Mouse (Mus musculus) urinary bladder, adult 18-20 months (tissue): Measurements from ENCODE around the gene Pkd1.

ENCODE experiments used
- DNase-seq, 2 experiments: peaks; one replicate each; pipeline ENCODE4 v3.0.0; 2022; ENCODE audit warnings: low spot score in 2 of 2, mixed read lengths in 2 of 2

The Pkd1 gene

DNA sequence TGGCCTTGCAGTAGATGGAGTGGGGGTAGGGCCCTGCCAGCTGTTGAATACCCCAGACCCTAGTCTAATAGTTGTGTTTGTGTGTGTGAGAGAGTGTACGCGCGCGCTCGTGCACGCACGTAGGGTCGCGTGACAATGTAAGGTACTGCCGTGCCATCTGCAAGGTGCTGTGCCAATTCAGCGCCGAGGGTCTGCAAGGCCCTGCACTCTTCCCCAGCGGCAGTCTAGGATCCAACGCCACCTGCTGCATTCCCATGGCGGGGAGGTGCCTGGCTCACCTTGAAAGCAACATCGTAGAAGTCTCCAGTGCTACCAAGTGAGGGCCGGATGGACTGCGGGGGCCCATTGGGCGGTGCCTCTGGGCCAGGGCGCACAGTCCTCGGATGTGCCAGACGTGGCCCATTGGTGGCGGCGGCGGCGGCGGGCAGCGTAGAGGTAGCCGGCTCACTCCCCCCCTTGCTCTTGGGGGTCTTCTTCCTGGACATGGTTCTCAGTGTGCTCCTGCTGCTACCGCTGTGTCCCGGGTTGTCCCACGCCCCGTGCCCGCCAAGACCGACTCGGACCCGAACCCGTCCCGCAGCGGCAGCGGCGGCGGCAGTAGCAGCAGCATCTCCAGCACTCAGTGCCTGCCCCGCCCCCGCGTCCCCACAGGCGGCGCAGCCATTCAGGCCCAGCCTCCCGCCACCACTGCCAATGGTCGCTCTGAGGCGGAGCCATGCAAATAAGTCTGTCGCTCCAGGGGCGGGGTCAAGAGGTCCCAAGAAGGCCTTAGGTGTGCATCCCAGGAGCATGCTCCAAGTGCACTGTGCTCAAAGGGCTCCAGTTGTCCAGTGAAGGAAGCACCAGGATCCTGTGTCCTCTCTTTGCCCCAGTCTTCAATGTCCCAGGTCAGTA is 16.3 kb upstream of the Pkd1 start:
- DNase-seq: peak; percentile 65 to 76

DNA sequence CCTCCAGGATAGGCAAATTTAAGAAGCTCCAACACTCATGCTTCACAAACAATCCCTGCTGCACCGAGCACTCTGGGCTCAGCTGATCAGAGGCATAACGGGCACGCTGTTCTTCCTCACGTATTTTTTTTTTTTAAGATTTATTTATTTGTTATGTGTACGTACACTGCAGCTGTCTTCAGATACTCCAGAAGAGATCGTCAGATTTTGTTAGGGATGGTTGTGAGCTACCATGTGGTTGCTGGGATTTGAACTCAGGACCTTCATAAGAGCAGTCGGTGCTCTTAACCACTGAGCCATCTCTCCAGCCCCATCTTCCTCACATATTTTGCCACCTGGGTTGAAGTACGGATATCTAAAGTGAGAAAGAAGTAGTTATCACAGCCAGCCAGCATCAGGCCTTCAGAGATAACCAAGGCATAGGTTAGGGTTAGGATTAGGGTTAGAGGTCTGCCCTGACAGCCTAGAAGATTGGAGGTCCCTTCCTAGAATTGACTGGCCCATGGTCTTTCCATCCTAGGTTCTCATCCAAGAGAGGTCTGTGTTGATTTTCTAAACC is 15.4 kb upstream of the Pkd1 start, which contains the start of gene Rab26:
Rab26 (minus strand) TSS at position 51 of the 559 bp plus-strand sequence.
- no peak for DNase-seq

DNA sequence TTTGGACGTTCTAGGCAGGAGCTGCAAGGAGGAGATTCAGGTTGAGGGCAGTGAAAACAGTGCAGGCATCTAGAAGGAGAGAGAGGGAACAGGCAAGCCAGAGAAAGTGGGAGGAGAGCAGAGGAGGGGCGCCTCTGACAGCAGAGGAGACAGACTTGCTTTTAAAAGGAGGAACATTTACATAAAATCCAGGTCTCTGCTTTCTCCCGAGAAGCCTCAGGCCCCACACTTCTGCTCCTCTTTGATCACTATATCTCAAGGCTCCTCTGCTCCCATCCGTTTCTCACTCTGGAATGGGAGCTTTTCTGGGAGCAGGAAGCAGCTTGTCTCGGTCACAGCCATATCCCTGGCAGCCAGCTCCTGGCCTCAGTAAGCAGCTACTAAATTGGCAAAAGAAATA is 14.3 kb upstream of the Pkd1 start:
- DNase-seq: no peak

DNA sequence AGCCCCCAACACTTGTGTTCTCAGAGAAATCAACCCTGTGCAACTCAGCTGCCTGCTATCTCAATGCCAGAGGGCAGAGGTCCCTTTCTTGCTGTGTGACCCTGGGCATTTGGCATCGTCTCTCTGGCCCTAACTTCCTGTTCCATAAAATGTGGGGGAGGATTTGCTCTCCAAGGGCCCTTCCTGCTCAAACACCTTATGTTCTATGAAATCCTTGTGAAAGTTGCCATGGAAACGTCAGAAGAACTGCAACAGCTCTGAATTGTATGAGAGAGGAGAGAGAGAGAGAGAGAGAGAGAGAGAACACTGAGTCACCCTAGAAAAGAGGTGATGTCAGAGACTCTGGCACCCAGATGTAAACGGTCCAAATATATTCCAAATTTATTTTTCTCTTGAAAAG is 12.1 kb upstream of the Pkd1 start:
- DNase-seq: no peak

DNA sequence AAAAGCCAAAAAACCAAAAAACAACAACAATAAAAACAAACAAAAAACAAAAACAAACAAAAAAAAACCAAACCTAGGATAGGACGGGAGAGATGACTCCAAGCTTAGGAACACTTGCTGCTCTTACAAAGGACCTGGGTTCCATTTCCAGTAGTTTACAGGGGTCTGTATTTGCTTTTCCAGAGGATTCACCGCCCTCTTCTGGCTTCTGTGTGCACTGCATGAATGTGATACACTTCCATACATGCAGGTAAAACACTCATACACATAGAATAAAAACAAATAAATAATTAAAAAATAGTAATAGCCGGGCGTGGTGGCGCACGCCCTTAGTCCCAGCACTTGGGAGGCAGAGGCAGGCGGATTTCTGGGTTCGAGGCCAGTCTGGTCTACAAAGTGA is 10.7 kb upstream of the Pkd1 start:
- no peak for DNase-seq

DNA sequence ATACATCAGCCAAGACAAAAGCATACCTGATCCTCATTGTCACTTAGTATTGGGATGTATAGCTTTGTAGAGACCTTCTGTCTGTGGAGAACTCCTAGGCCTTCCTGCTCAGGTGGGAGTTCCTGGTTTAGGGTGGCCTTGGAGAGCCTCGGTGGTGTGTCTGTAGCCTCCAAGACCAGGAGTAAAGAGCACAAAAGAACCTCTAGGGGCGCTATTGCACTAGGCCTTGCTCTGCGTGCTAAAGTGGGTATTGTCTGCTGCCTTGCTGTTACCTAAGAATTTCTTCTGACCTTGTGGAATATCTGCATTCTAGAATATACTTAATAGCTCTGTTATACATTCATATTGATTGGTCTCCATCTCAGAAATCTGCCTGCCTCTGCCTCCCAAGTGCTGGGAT is 9.3 kb upstream of the Pkd1 start:
- no peak for DNase-seq

DNA sequence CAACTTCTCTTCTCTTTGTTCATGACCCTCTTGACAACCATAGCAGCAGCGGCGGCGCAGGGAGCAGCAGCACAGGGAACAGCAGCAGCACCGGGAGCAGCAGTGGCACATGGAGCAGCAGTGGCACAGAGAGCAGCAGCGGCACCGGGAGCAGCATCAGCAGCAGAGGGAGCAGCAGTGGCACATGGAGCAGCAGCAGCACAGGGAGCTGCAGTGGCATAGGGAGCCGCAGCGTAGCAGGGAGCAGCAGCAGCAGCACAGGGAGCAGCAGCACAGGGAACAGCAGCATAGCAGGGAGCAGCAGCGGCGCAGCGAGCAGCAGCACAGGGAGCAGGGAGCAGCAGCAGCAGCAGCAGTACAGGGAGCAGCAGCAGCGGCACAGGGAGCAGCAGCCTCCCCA is 5.0 kb upstream of the Pkd1 start:
- DNase-seq: no peak

DNA sequence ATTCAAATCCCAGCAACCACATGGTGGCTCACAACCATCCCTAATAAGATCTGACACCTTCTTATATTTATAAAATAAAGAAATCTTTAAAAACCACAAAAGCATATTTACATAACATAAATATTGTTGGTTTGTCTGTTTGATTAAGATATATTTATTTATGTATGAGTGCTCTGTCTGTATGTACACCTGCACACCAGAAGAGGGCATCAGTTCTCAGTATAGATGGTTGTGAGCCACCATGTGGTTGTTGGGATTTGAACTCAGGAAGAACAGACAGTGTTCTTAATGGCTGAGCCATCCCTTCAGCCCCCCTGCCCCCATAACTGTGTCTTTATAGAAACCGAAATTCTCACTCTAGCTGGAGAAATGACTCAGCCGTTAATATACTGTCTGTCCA is 4.4 kb upstream of the Pkd1 start:
- no peak for DNase-seq

DNA sequence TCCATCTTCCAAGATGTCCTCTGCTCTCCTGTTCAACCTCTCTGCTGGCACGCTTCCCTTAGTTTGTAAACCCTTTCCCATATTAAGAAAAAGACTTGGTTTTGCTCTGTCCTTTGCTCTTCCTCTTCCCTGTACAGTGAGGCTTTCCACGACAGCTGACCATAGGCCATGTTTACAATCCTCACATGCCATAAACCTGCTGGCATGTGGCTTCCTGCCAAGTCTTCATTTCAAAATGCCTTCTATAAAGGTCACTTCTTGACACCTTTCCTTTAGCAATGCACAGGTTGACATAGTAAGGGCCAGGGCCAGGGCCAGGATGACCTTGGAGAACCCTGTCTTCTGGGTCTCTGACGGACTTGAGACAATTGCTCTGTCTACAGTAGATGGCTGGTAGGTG is 3.4 kb upstream of the Pkd1 start:
- no peak for DNase-seq

DNA sequence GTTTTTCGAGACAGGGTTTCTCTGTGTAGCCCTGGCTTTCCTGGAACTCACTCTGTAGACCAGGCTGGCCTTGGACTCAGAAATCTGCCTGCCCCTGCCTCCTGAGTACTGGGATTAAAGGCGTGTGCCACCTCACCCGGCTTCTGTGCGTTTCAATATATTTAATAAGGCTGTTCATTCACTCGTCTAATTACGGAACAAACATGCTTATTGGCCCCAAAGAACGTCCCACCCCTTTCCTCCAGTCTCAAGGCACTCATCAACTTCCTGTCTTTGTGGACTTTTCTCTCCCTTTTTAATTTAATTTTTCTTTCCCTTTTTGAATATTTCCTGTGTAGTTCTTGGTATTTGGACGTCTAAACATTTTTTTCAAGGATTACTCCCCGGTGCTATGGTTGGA is 1.2 kb upstream of the Pkd1 start:
- no peak for DNase-seq

DNA sequence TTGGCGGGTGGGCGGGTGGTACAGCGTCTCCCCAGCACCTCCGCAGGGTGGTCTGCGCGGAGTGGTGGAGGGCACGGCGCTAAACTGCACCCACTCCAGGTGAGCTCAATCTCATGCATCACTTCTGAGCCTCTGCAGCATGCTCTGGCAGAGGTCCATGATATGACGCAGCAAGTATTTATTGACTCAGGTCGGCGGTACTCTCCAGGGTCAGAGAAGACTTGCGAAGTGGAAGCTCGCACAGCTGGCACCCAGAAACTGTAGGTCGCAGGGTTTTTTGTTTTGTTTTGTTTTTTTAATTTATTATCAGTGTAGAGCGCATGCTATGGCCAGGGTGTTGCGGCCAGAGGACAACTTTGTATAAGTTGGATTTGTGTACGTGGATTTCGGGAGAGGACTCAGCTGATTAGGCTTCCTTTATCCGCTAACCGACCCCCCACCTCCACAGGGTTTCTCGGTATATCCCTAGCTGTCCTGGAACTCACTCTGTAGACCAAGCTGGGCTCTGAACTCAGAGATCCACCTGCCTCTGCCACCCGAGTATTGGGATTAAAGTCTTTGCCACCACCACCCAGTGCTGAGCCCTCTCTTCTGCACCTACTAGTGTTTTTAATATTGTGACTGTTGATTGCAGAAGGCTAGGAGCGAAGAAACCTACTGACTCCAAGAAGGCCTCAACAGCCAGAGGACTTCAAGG is 565 bp upstream of the Pkd1 start:
- DNase-seq: peak; percentile 58 to 60

DNA sequence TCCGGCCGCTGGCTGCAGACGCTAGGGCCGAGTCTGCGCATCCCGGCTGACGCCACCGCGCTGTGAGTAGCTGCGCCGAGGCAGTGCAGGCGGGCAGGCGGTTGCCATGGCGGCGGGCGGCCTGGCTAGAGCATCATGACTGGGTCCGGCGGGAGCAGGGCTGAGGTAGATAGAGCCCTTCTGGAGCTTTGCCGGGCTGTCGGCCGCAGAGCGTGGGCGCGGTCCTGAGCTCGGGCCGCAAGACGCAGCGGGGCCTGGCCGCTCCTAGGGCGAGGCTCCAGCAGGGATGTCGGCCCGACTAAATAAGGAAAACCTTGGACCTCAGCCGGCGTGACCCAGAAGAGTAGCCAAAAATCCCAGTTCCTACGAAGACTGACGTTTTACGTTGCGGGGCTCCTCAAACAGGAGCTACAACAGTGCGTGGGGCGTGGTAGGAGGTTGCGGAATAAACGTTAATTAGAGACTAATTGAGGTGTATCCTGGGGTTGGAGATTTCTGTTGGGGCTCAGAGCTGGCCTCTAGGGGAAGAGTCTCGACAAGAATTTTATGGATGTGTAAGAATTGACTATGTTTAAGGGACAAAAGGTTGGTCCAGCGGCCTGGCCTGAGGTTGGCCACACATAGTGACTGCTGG is 899 bp downstream of the Pkd1 start:
- peak; percentile 68 to 76 for DNase-seq

DNA sequence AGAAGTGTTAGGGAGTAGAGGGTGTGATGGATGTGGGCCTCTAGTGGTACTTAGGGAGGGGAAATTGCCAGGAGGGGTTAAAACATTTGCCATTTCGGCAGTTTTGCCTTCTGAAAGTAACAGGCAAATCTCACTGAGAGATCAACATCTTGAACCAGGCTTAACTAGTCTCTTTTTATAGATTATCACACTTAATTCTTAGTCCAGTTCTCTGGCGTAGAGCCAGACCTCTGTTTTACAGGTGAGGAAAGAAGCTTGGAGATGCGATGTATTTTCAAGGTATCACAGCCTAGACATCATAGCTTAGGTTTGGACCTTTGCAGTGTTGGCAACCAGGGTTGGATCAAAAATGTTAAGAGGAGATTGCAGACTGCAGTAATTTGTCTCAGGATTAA is 1.4 kb downstream of the Pkd1 start:
- DNase-seq: no peak

DNA sequence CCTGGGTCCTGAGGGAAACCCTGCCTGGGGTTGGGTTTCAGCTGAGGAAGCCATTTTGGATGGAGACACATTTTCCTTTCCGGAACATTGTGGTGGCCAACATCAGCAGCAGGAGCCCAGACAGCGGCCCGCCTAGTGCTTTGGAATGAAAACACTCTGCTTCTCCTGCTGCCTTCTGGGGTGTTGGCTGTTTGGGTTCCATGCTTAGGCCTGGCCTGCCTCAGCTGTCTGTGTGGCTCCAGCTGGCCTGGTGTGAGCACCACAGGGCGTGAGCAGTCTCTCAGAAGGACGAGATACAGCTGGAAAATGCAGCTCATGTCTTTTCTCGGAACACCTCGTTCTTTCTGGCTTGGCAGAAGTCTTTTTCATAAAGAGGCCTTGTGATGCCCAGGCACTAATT is 7.5 kb downstream of the Pkd1 start:
- DNase-seq: peak in 1 of 2 experiments; percentile 76

DNA sequence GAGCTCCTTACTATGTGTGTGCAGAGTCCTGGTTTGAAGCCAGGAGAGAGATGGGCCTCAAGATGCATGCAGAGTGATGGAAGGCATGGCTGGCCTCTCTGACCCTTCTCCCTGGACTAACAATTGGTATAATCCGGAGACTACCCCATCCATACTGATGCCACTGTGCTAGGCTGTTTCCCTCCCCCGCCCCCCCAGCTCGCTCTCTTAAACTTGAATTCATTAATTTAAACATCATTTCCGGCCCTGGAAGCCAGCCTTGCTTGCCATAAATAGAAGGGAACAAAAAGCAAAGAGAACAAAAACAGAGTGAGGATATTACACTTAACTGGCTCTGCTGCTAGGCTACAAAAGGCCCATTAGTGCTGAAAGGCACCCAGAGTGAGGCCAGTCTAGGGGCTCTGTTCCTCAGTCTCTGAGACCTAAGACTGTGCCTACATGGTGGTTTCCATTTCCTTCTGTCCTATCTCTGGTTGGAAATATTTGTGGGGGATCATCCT is 9.0 kb downstream of the Pkd1 start:
- DNase-seq: no peak

DNA sequence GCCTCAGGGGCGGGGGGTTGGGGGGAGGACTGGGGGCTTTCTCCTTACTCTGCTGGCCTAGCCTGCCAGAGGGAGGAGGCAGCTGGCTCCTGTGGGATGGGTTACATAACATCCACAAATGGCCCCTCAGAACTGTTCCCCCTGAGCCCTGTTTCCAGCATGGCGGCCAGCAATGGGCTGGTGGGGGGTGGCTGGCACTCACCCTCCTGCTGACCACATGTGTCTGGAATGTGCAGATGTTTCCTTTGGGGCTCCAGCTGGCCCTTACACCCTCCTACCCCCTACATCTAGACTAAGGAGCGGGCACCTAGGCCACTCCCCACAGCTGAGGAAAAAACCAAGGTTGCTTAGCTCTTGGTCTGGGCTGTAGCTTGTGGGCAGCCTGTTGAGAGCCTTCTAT is 9.5 kb downstream of the Pkd1 start:
- DNase-seq: no peak

DNA sequence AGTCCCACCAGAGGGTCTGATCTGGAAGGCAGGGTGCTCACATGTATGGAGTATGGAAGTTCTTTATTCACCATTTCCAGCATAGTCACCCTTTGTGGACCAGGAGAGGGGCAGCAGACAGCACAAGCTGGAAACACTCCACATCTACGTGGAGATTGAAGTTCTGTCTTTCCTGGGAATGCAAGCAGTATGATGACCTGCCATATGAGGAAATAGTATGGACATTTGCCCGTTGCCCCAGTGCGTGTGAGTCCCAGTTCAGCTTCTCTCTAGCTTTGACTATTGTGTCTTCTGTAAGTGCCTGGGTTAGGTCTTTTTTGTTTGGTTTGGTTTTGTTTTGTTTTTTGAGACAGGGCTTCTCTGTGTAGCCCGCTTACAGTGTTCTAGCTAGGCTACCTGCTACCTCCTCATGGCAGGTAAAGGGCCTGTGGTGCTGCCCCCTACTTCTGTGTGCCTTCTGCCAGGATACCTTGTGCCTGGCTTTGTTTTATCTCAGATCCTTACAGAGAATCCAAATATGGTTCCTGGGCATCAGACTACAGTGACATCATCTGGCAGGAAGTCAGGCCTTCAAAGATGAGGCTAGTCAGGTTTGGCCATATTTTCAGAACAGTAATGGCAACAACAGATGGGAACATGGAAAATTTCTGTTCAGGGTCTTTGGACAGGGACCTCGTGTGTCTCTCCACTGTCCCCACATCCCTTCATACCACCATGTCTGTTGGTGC is 10.8 kb downstream of the Pkd1 start:
- no peak for DNase-seq

DNA sequence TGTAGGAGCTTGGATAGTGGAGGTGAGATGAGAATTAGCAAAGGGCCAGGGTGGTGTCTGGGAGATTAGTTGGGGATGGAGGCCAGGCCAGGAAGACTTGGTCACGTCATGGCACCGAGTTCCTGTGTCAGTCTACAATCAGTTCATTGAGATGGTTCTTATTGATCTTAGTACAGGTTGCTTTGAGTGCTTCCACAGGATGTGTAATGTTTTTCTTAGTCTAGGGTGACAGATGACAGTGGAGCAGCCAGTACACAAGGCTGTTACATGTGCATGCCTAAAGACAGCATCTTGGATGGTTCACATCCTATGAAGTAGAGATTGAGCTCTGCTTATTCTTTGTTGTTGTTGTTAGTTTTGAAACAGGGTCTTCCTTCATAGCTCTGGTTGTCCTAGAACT is 12.0 kb downstream of the Pkd1 start:
- DNase-seq: no peak

DNA sequence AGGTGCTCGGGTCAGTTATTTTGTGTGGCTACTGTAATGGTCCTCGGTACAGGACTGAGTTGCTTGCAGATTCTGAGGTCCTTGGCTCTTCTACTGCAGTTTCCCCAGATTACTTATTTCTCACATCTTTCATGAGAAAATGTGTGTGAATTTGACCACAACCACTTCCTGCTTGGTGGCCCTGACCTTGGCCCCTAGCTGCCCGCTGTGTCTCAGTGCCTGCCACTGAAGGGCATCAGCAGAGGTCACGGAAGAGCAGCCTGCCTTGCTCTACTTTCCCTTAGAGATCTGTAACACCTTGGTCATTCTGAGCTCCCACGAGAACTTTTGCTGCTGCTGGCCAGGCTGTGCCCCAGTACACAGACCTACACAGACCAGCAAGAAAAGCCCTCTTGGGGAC is 14.0 kb downstream of the Pkd1 start:
- DNase-seq: no peak

DNA sequence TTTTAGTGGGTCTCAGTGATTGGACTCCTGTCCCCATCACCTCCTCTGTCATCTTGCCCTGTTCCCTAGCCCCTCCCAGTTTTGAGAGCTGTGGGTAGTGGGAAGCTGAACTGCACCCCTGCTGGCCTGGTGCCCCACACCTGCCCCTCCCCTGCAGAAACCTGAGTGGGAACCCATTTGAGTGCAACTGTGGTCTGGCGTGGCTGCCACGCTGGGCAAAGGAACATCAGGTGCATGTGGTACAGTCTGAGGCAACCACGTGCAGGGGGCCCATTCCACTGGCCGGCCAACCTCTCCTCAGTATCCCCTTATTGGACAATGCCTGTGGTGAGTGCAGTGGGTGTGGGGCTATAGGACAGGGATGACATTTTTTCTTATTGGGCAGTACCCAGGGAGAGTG is 14.8 kb downstream of the Pkd1 start:
- no peak for DNase-seq

DNA sequence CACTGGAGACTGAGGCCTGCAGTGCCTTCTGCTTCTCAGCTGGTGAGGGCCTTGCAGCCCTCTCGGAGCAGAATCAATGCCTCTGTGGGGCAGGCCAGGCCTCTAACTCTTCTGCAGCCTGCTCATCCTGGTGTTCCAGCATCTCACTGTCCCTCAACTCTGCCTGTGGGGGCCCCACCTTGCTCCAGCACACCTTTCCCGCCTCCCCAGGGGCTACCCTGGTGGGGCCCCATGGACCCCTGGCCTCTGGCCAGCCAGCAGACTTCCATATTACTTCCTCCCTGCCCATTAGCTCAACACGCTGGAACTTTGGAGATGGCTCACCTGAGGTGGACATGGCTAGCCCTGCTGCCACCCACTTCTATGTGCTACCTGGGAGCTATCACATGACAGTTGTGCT is 15.5 kb downstream of the Pkd1 start:
- no peak for DNase-seq

DNA sequence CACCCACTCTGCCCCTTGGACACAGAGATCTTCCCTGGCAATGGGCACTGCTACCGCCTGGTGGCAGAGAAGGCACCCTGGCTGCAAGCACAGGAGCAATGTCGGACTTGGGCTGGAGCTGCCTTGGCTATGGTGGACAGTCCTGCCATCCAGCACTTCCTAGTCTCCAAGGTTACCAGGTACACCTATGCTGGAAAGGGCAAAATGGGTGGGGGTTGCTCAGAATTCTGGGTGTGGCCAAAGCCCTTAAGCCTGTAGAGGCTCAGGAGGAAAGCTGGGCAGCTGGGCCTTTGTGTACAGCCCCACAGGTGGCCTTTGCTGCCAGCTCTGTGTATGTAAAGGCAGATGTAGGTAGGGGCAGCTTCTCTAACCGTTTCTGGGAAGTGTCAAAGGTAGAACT is 16.2 kb downstream of the Pkd1 start:
- DNase-seq: no peak
